Mouse (Mus musculus): ENCODE measurements around the gene Samd5. TPM values are rescaled to one million over a fixed set of nuclear protein-coding genes. Genes with fewer than 3 reads are reported as not detected.
A peak's percentile ranks its signal among the peaks of the same experiment; 100 is the strongest.

Samd5 gene
- total RNA-seq, 2 experiments from 2014 or later: 2.7 to 3.4 TPM

DNA sequence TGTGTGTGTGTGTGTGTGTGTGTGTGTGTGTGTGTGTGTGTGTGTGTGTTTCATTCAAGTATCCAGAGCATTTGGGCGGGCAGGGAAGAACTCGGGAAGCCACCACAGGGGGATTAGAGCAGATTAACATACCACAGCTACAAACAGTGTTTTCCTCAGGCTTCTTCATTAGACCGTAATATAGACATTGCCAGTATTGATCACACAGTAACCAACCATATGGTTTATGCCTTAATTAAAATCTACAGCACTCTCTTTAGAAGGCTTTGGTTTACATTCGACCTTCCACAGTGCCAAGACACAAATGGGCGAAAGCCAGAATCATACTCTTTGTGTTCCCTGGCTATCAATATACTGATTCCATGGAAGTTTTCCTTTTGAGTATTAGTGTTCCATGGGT is 22.1 kb downstream of the Samd5 start:
- no peak for DNase-seq (ENCODE audit: low spot score in 2 of 2)

DNA sequence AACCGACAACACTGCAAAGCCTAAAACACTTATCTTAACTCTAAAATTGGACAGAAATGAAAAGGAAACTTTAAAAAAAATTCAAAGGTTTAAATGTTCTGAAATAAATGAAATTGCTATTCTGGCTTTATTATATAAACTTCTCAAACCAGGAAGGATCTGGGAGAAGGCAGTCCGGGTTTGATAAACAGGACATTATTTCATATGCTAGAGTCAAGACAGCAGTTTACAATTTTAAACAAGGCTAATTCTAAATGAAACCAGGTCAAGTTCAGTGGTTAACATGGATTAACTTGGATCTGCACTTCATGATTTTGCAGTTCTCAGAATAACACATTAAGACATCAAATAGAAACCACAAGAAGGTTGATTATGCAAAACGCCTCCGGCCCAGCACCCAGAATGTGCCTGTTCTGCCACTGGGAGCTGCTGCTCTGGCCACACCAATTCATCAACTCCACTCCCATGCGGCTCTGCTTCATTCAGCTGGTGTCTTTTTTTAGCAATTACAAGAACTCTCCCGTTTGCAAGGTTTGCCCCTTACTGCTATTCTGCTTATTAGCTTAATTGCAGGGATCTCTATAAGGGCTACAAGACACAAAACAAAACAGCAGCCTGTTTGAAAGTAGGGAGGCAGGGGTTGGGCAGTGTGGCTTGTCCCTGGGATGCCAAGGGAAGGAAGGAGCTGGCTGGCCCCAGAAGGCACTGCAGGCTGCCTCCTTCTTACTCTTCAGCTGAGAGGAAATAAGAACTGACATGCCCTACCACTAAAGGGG is 24.8 kb downstream of the Samd5 start:
- no peak for DNase-seq (ENCODE audit: low spot score in 2 of 2)

DNA sequence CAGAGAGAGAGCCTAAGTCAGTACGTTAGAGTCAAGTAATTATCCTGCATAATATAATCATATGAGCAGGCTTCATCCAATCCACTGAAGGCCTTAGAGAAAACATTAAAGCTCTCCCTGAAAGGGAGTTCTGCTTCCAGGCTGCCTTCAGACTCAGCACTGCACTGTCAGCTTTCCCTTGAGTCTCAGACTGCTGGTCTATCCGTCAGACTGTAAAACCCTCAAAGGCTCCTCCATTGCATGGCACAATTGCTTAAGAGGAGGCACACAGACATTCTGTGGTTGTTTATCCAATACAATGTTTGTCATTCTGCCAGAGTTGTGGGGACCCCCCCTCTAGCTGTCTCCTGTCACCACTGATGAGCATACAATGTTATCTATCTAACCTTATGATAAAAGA is 26.5 kb downstream of the Samd5 start:
- DNase-seq (ENCODE audit: low spot score in 2 of 2): no peak

DNA sequence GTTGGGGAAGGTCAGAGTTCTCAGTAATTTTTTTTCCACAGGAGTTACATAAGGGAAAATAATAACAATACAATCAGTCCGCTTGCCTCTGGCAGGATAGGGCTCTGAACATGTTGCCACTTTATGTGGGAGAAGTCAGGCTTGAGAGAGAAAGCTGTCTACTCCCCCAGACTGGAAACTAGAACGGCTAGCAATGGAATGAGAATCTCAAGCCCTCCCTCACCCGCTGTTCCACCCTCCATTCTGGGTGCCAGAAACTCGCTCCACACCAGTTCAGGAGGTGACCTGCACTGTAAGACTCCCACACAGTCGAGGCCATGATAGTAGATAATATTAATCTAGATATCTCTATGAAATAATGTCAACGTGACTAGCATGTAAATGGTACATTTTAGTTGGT is 27.3 kb downstream of the Samd5 start:
- no peak for DNase-seq (ENCODE audit: low spot score in 2 of 2)

DNA sequence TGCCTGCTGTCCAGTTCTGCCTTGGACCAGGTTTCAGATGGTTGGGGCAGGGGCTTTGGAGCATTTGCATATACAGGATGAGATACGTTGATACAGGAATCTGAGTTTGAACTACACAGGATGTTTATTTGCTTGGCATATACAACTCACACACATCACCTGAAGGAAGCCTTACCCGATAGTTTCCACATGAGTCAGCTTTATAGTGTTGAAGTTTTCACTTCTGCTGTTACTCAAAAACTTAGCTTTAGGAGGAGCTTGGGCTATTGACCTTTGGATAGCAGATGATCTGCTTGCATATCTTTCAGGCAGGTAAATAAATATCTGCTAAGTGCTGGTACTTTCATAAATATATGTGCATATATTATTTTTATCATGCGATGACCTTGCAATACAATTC is 28.6 kb downstream of the Samd5 start:
- DNase-seq (ENCODE audit: low spot score in 2 of 2): no peak

DNA sequence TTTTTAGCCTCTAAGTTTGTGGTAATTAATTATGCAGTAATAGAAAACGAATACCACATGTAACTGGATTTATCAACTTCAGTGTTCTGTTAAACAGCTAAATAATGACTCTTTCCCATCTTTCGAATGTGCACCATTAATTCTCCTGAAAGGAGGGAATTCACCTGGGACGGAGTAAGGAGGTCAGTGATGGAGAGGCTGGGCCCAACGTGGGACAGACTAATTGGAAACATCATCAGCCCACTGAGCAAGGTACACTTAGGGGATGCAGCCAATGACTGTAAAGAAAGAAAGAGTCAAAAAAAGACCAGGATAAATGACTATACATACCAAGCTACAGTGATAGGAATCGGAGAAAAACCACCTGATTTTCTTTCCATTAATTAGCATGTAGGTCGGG is 31.5 kb downstream of the Samd5 start:
- no peak for DNase-seq (ENCODE audit: low spot score in 2 of 2)

DNA sequence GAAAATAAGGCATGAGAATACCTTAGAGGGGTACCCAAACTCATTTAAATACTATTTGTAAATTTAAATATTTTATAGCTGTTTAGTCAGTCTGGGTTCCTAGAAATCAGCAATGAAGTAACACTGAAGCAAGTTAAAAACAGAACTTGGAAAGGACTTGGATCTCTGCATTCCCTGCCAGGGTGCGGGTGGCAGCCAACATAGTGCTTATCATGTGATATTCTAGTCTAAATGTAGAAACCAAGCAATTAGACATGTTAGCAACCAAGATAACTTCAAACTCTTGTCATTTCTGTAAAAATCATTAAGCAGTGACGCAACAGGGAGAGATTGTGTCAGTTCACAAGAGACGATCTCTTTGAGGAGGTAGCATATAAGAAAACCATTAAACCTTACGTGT is 32.9 kb downstream of the Samd5 start:
- DNase-seq (ENCODE audit: low spot score in 2 of 2): no peak

DNA sequence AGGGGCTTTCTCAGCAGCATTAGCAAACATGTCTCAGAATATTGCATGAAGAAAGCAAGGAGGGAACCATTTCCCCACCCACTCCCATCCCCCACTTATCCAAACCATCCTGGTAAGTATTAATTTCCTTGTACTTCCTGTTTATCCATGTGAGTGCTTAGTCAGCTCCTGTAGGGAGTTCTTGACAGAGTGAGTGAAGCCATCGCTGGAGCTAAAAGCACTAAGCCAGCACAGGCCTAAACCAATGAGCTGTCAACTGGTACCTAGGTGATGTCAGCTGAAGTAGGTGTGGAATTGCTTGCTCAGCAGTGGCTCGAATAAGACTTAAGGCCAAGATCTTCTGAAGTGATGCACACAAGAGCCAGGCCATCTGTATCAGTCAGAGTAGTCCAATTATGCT is 34.3 kb downstream of the Samd5 start:
- no peak for DNase-seq (ENCODE audit: low spot score in 2 of 2)

DNA sequence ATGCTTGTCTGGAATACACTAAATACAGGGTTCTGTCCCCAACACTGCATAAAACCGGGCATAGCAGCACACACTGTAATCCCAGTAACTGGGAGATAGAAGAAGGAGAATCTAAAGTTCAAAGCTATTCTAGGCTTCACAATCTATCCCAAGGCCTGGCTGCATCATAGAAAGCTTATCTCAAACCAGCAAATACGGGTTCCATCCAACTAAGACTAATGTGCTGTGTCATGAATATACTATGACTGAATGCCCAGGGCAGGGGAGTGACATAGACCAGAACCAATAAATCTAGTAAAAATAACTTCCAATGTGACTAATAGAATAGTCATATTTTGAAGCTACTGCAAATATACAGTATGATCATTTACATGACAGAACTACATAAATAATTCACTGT is 35.0 kb downstream of the Samd5 start:
- no peak for DNase-seq (ENCODE audit: low spot score in 2 of 2)

DNA sequence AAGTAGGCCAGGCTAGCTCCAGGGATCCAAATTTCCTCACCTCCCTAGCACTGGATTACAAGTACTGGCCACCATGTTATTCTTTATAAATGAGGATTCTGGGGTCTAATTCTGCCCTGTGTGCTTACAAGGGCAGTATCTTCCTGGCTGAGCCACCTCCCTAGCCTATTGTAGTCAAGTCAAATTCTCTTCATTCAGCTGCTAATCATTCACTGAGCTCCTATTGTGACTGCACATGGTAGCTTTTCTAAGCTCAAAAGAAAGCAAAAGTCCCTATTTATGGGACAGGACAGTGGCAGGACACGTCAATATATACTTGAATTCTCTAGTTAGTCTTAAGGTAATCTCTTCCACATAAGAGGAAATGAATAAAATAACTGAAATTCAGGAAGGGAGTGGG is 49.7 kb downstream of the Samd5 start:
- no peak for DNase-seq (ENCODE audit: low spot score in 2 of 2)

DNA sequence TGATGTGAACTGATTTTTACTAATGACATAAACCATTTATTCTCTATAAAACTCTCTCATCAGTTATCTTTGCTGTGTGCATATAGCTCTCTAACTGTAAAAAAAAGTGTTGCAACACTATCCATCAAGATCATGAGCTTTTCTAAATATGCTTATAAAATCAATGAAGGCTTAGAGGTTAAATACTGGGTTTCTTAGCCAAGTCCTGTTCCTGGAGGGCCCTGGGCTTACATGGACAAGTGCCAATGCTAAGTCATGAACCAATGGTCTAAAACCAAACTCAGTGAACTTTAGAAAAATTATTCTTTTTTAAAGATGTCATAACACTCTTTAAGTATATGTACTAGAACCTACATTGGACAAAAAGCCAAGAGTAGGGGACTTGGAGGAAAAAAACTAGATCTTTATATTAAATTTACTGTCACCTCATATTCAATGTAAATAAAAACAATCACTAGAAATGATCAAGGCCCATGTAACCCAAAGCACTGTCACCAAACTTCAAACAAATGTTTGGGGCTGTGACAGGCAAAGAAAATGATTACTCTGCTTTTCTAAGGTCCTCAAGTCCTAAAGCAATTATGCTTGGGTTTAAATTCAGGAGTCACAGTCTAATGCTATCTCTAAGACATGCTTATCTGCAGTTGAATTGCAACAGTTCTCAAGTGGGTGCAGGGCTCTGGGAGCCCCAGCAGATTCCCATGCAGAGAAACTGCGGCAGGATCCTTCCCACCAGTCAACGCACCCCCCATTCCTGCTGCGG is 52.9 kb downstream of the Samd5 start:
- no peak for DNase-seq (ENCODE audit: low spot score in 2 of 2)

DNA sequence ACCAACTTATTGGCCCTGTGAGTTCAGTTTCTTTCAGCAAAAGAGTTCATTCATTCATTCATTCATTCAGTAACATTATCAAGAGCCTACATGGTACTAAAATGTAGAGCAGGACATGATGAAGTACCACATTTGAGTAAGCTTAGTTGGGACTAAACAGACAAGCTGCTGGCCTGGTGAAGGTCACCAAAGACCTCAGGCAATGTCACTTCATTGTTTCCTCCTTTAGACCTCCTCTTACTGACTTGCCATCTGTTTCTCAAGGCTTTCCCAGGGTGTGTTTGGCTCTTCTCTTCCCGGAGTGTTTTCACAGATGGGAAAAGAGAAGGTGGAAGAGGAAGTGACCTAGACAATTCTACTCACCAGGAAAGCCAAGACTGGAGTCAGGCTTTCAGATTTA is 54.0 kb downstream of the Samd5 start:
- no peak for DNase-seq (ENCODE audit: low spot score in 2 of 2)

DNA sequence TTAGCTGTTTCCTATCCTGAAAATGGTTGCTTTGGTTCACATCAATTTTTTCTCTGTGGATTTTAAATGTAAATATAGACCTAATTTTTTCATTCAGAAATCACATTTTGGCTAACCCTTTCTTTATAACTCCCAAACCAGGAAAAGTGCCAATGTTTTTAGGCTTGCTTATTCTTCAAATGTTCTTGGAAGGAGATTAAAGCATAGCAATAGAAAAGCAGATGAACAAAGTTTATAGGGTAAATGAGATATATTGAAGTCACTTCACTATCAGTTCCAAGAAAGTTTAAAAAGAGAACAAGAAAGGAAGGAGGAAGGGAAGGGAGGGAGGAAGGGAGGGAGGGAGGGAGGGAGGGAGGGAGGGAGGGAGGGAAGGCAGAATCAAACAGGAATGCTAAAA is 60.0 kb downstream of the Samd5 start:
- DNase-seq (ENCODE audit: low spot score in 2 of 2): no peak

DNA sequence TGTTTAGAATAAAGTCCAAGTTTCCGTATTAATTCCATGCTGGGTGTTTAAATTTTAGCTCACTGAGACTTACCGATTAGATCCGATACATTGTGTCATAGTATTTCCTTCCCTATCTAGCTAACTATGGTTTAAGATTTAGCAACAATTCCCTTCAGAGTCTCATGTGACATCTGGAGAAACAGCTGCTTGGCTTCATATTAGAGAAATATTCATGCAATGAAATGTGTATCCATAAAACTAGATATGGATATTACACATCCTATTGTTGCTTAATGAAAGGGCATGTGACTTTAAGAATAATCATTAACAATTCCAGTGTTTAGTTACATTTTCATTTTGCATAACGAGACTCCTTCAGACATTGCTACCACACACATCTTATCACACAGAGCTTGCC is 66.2 kb downstream of the Samd5 start:
- no peak for DNase-seq (ENCODE audit: low spot score in 2 of 2)

DNA sequence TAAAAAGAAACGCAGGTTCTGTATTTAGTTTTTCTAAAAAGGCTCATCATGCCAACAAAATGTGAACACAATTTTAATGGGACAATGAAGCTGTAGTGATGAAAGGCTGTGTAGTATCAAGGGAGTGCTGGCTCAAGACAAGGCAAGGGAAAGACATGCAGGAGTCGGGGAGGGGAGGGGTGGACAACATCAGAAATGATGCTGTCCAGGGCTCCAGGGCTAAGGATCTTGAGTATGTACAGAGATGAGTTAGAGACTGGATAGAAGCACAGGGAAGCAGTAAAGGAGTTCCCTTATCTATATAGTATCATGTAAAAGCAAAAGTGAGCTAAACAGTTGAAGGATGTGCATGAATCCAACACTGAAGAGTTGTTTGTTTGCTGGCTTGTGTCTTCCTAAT is 67.9 kb downstream of the Samd5 start:
- no peak for DNase-seq (ENCODE audit: low spot score in 2 of 2)

DNA sequence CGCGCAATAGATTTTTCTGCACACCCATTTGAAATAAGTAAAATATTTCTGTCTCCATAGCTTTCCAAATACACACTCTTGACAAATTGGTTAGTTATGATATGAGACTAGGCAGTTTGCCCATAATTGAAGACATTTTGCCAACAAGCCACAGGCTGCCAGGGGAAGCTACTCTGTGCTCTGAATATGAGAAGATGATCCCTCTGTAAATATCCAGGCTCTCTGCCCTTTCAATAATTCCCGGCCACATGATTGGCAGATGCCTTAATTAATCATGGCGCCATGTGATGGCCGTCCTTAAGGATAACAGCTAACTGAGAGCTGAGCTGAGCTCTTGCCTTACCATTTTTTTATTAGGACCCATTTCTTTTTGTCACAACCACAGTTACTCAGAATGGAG is 69.4 kb downstream of the Samd5 start:
- DNase-seq (ENCODE audit: low spot score in 2 of 2): peak in 1 of 2 experiments; percentile 16

DNA sequence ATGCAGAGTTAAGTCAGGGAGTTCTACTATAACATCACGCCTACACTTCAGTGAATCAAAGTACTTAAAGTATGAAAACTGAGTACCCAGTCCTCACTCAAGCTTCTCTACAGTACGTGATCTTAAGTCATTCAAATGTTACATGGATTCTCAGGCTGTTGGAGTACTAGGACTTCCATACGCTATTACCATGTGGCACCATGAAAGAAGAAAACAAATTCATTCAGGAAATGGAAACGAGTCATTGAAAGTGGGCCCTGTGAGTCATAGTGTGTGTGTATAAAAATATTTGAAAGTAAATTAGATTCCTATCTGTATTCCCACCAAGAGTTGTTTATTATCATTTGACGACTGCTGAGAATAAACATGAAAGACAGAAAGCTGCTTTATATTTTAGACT is 71.7 kb downstream of the Samd5 start:
- DNase-seq (ENCODE audit: low spot score in 2 of 2): no peak

DNA sequence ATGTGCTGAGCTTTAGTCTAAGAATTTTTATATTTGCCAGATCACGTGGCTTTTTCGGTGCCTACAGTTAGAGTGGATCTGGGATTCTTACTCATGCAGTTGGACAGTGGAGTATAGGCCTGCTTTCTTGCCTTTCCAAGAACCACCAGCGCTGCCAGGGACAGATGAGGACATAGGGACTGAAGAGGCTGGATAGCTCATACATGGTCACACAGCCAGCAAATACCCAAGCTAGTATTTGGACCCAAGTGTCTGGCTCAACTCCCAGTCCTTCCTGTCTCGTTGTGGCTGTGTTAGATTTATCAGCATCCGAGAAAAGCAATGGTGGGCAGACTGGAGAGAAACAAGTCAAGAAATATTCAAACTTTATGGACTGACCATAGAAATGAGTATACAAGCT is 72.2 kb downstream of the Samd5 start:
- peak in 1 of 2 experiments; percentile 28 for DNase-seq (ENCODE audit: low spot score in 2 of 2)

DNA sequence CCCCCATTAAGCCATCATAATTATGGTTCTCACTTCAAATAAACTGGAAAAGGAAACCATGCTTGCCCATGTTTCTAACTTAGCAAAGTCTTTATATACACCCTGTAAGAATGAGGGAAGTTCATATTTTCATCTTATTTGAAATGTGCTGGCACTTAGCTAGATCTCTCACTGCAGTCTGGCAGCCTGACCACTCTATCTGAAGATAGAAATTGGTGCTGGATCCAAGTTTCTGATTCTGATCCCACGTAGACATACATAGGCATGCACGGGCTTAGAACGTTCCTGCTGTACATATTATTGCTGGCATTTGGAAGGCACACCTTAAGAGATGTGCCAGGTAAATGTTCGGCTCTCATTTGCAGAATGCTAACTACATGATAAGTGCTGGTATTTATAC is 72.6 kb downstream of the Samd5 start:
- DNase-seq (ENCODE audit: low spot score in 2 of 2): no peak

DNA sequence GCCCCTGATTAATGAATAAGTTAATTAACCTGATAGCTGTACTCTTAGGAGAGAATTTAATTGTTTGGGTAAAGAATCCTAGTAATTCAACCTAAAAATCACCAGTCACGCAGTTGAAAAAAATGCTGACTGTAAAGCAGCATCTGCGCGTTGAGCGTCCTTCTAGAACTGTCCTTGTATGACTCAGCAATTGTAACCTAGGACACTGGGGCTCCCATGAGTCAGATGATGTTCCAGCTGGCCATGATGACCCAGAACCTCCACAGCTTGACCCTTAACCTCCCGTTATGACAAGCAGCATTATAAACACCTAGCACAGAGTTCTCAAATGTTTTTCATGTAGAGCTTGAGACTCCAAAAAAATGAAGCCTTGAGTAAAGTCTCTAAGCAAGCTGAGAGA is 78.8 kb downstream of the Samd5 start:
- DNase-seq (ENCODE audit: low spot score in 2 of 2): no peak

DNA sequence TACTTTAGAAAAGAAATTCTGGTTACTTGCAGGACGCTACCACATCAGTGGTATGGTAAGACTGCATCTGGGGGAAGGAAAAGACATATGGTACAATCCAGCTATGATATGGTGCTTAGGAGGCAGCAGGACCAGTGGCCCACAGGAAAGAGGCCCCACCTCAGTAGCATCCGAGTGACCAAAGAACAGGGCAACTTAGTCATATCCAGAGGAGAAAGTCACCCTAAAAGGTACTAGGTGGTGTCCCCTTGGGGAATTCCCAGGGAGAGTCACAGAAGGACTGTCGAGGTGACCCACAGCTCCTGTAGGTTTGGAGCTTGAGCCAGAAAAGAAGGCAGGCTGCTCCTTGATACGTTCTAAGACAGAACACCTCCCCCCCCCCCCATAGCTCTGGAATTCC is 80.3 kb downstream of the Samd5 start:
- DNase-seq (ENCODE audit: low spot score in 2 of 2): no peak

DNA sequence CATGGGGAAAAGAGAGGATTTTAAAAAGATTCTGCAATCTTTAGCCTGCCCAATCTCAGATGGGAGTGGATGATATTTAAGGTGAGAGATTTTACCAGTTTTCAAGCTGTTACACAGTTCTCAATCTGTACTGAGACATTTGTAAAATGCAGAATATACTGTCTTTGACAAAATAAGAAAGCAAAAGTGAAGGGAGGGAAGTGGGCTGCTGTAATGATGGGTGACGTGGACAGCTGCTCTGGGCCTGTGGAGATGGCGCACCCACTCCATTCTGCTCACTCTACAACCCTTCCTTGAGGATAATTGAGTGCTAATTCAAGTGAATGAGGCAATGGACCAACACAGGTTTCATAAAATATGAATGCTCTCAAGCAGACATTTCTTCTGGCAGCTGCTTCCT is 84.4 kb downstream of the Samd5 start:
- no peak for DNase-seq (ENCODE audit: low spot score in 2 of 2)

DNA sequence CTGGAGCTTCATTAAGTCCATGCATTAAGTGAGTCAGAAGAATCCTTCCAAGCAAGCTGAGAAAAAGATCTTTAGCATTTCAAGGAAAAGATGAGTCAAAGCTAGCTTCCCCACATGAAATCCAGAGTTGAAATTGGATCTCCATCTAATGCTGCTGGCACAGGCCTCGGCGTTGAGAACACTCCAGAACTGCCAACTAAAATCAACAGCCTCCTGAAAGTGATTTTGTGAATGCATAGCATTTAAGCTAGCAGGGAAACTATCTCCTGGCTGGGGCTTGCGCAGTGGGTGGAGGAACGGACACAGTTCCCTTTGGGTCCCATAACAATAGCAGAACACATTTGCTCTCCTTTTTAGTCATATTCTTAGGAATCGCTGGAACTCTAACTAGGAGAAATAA is 88.7 kb downstream of the Samd5 start:
- peak in 1 of 2 experiments; percentile 12 for DNase-seq (ENCODE audit: low spot score in 2 of 2)

Data from gastrocnemius, postnatal 4 days (tissue).